Mouse (Mus musculus): ENCODE measurements around the gene Unc5a.

DNA sequence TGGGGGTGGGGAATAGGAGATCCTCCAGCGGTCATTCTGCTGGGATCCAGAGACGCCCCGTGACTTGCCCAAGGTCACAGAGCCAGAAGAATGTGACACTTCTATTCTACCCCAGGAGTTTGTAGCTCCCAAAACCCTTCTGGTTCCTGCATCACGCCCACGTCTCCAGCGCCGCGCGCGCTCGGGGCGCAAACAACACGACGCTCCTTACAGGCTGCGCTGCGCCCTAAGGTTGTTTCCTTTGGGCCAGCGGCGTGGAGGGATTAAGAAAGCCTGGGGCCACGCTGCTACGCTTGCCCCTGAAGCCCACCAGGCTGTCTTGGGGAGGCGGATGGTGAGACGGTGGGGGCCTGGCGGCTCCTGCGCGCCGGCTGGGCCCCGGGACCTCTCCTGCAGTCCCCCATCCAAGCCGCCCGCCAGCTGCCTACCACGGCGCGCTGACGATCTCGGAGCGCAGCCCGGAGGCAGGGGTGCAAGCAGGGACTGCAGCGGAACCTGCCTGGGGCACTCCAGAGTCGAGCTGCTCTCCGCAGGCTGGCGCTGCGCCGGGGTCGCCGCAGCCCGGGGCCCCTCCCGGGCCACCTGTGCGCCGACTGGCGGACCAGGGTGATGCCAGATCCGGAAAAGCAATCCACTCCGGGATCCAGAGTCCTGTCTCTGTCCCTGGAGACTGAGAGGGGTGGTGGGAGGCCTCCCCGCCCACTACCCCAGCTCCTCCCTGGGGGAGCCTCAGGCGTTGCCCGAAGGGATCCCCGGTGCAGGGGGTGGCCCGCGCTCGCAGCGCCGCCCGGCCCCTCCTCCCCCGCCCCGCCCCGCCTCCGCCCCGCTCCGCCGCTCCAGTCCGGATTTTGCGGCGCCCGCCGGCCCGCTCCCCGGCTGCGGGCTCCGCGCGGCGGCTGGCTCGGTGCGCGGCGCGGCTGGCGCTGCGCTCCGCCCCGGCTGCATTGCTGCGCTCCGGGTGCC lies at the start of gene Unc5a:
- TF ChIP-seq POLR2A (IDR thresholded peaks at IDR 0.05; ENCODE audit: borderline replicate concordance, insufficient read depth, low read length) (peak; percentile 39; the same call in 1 of the 2 replicates), CTCF (IDR thresholded peaks at IDR 0.05; ENCODE audit: borderline replicate concordance, insufficient read depth, low read depth, low read length) (no peak)
